Mouse (Mus musculus) splenic B cell, adult 2 months (primary cell): Measurements from ENCODE around the gene Adgrl3.

Source experiments
- DNase-seq: peaks from one replicate; pipeline ENCODE4 v3.0.0-alpha.2; 2011; ENCODE audit warnings: low read depth, low spot score
- H3K27me3 ChIP-seq: 2 replicates; pipeline ENCODE4 v1.6.1; 2012; ENCODE audit warnings: mild to moderate bottlenecking, low read length, moderate library complexity, mixed read lengths; ENCODE audit not compliant: control insufficient read depth, poor library complexity, insufficient read depth, severe bottlenecking
- H3K36me3 ChIP-seq: 2 replicates; pipeline ENCODE4 v1.6.1; 2012; ENCODE audit warnings: mild to moderate bottlenecking, low read length, moderate library complexity, mixed read lengths; ENCODE audit not compliant: control insufficient read depth, poor library complexity, insufficient read depth, severe bottlenecking

Adgrl3 gene

GRCm38 (mm10) chr5:81058122-81058521 lies 38.2 kb downstream of the Adgrl3 start:
- H3K27me3 ChIP-seq: no peaks in the 10 kb centered on the region
- no peaks in the 10 kb centered on the region for H3K36me3 ChIP-seq

DNA sequence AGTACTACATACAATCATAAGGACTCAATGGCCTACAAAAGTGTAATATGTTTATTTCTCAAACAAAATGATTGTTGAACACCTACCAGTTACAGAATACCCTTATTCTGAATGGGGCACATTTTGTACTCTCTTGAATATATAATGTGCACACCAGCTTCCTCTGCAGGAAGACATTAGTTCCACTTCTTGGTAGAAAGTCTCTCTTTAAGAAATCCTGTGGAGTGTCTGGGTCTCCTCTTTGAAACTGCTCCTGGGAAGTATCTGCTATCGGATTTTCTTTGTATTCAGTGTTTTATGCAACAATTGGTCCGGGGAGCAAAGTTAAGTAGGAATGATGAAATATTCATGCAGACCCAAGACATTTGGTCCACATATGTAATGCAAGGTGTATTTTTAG lies 41.0 kb downstream of the Adgrl3 start:
- Histone ChIP-seq H3K36me3 (no peaks in the 10 kb centered on the region), H3K27me3 (no peaks in the 10 kb centered on the region)

More at GRCm38 (mm10) chr5:81058122-81058521, 38.2 kb downstream of the Adgrl3 start:
- no peak for DNase-seq

GRCm38 (mm10) chr5:81061386-81061785 lies 41.4 kb downstream of the Adgrl3 start:
- no peak for DNase-seq
- Histone ChIP-seq H3K36me3 (no peaks in the 10 kb centered on the region), H3K27me3 (no peaks in the 10 kb centered on the region)

More for the DNA sequence above, 41.0 kb downstream of the Adgrl3 start:
- DNase-seq: no peak

DNA sequence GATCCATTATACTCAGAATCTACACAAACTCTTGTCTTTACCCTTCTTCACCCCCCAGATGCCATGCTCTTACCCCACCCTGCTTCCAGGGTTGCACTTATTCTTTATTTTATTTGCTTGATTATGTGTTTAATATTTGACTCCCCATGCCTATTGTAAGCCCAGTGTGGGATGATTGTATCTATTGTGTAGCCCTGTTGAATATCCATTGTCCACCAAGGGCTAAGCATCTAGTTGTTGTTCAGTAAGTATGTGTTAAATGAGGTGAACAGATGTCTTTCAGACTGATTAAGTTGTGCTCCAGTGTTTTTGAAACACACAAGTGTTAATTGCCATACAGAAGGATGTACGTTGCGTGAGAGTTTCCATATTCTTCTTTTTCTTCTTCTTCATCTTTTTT lies 44.1 kb downstream of the Adgrl3 start:
- no peak for DNase-seq
- no peaks in the 10 kb centered on the region for H3K27me3 ChIP-seq
- no peaks in the 10 kb centered on the region for H3K36me3 ChIP-seq

GRCm38 (mm10) chr5:81068173-81068572 lies 48.2 kb downstream of the Adgrl3 start:
- Histone ChIP-seq H3K27me3 (no peaks in the 10 kb centered on the region), H3K36me3 (no peaks in the 10 kb centered on the region)
- no peak for DNase-seq

GRCm38 (mm10) chr5:81068839-81069238 lies 48.9 kb downstream of the Adgrl3 start:
- Histone ChIP-seq H3K36me3 (no peaks in the 10 kb centered on the region), H3K27me3 (no peaks in the 10 kb centered on the region)
- no peak for DNase-seq

- DNase-seq: no peak
- Histone ChIP-seq H3K36me3 (no peaks in the 10 kb centered on the region), H3K27me3 (no peaks in the 10 kb centered on the region)
Measured at GRCm38 (mm10) chr5:81072888-81073287, 53.0 kb downstream of the Adgrl3 start.

GRCm38 (mm10) chr5:81073875-81074274 lies 53.9 kb downstream of the Adgrl3 start:
- no peak for DNase-seq

DNA sequence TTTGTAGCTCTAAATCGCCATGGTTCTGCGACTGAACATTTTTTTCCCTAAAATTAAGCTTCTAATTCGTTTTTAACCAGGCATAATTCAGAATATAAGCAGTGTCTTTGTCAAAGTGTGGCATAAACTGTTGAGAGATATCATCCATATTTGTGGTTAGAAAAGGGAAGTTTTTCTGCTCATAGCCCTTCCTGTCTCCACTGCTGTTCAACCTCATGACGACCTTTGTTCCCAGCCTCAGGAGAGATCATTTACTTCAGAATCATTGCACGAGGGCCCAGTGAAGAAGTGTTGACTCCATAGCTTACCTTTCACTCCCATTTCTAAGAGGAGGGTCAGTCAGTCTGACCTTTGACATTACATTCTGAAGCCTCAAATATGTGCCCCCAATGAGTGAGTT lies 56.4 kb downstream of the Adgrl3 start:
- no peaks in the 10 kb centered on the region for H3K36me3 ChIP-seq
- DNase-seq: no peak
- H3K27me3 ChIP-seq: no peaks in the 10 kb centered on the region

More at GRCm38 (mm10) chr5:81073875-81074274, 53.9 kb downstream of the Adgrl3 start:
- H3K36me3 ChIP-seq: no peaks in the 10 kb centered on the region
- H3K27me3 ChIP-seq: no peaks in the 10 kb centered on the region

DNA sequence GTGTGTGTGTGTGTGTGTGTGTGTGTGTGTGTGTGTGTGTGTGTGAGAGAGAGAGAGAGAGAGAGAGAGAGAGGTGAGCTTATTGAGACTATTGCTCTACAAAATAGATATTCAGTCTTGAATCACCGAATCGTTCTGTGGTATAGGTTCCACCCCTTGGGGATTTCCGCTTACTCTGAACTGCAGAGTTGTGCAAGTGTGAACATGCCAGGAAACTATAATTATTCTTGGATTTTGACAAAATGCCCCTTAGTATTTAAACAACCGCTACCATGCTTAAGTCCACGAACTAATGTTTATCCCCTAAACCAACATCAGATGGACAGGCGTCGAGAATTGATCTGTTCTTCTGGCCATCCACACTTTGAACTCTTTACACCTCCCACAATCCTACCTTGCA lies 57.1 kb downstream of the Adgrl3 start:
- no peaks in the 10 kb centered on the region for H3K27me3 ChIP-seq
- no peak for DNase-seq
- no peaks in the 10 kb centered on the region for H3K36me3 ChIP-seq

GRCm38 (mm10) chr5:81077990-81078389 lies 58.1 kb downstream of the Adgrl3 start:
- DNase-seq: no peak
- Histone ChIP-seq H3K36me3 (no peaks in the 10 kb centered on the region), H3K27me3 (no peaks in the 10 kb centered on the region)

DNA sequence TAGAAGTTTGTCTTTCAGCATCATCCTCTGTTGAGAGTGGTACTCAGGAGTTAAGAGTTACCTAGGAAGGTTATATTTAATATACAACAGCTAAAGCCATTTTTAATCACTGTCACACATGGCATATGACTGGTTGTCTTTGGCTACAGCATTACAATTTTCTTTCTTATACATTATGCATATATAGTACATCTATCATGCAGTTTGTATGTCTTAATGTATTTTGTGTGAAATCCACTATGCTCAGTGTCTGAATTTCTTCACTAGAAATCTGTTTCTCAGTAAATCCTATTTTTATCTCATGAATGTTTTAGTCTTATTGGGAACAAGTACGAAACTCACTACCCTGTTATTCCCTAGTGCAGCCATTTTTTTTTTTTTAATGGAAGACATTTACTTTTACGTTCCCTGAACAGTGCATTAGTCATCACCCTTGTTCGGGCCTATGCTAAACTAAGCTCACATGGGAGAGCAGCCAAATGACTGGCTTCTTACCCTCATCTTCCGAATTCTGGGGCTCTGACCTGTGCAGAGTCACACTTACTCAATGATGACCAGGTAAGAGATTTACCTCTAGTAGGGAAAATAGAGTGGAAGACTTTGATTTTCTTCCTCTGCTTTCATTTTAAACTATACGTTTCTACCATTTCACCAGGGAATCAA lies 63.9 kb downstream of the Adgrl3 start:
- no peaks in the 10 kb centered on the region for H3K27me3 ChIP-seq
- DNase-seq: no peak
- no peaks in the 10 kb centered on the region for H3K36me3 ChIP-seq

DNA sequence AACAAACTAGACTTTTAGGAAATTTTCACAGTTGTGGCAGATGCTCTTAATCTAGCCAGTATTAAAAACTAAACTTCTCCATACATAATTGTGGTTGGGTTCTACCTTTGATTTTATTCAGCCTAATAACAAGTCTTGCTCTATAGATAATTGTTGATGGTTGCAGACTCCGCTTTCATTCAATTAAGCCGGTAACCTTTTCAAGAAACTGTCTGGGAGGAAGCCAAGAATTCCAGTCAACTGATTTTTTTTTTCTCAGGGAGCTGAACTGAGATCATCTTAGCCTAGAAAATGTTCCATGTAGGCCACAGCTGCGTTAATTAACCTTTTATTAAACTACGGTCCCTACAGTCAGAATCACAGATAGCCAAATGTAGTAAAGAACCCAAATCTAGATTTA lies 65.2 kb downstream of the Adgrl3 start:
- H3K36me3 ChIP-seq: no peaks in the 10 kb centered on the region
- no peak for DNase-seq
- no peaks in the 10 kb centered on the region for H3K27me3 ChIP-seq

DNA sequence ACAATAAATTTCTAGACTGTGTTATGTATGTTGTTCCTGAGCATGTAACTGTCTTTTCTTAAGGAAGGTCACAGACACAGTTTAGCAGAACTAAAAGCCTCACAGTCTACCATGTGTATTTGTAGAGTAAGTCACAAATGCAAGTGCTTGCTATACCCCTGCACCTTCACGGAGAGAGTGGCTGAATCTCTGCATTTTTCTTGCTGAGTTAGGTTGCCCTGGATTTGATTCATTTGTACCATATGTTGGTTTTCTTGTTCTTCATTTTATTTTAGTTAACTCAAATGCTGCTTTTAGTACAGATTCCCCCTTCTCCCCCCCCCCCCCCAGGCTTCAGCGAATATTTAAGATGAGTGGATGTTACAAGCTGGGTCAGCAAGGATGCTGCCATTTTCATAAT lies 68.7 kb downstream of the Adgrl3 start:
- no peaks in the 10 kb centered on the region for H3K27me3 ChIP-seq
- no peak for DNase-seq
- H3K36me3 ChIP-seq: no peaks in the 10 kb centered on the region

DNA sequence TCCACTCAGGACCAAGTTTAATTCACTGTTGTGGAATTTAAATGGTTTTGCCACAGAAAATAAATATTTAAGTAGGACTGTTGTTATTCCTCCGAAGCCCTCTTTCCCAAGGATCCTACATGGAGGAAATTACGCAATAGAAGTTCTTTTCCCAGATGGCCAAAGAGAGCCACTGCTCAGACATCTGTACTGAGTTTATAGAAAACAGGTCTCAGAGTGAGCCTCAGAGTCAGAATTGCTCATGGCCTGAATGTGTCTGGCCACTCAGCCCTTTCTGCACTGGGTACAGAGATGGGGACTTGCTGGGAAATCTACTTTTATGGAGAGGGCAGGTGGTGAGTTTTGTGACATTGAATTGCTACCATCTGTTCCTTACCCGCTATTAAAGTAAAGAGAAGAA lies 74.7 kb downstream of the Adgrl3 start:
- H3K27me3 ChIP-seq: no peaks in the 10 kb centered on the region
- no peaks in the 10 kb centered on the region for H3K36me3 ChIP-seq

GRCm38 (mm10) chr5:81097131-81097530 lies 77.2 kb downstream of the Adgrl3 start:
- no peaks in the 10 kb centered on the region for H3K36me3 ChIP-seq
- H3K27me3 ChIP-seq: no peaks in the 10 kb centered on the region
- no peak for DNase-seq

More for the DNA sequence above, 74.7 kb downstream of the Adgrl3 start:
- no peak for DNase-seq
